Mouse (Mus musculus): ENCODE measurements around the gene Shd.
"Not testable (repeated sequence)": the region's sequence is repeated elsewhere in the genome, so short reads cannot be mapped to it uniquely, and the experiment has no call there.

Shd gene

DNA sequence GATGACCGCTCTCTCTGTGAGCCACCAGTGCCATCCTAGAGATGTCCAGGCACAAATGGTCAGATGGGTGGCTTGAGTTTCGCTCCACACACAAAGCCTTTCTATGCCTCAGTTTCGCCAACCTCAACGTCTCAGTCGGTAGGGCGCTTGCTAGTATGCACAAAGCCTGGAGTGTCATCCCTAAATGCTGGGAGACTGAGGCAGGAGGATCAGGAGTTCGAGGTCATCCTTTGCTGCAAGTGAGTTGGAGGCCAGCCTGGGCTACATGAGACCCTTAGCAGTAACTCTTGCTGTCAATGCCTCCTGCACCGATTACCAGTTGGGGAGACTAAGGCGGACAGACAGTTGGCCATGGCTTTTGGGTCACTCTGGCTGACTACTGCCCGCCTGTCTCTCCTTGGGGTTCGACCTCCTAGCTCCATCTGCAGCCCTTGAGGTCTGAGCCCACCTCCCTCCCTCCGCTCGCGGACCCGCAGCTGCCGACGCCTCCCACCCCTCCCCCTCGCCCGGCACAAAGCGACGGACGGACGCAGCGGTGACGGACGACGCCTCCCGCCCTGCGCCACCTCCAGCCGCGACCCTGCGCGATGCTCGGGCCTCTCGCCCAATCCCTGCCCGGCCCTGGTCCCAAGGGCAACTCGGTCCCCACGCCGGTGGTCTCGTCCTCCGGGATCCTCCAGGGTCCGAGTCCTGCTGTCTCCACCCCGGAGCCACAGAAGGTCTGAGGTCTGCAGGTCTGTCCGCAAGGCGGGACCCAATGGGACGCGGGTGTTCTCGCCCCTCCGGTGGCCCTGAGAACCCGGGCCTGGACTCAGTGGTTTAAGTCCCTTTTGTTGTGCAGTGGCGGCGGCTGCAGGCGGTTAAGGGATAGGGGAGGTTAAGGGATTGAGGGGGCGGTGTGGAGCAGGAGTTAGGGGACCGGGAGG, at the start of gene Shd:
Shd (plus strand) TSS at position 502 of the 926 bp plus-strand sequence.
- peak; percentile 67 for DNase-seq

DNA sequence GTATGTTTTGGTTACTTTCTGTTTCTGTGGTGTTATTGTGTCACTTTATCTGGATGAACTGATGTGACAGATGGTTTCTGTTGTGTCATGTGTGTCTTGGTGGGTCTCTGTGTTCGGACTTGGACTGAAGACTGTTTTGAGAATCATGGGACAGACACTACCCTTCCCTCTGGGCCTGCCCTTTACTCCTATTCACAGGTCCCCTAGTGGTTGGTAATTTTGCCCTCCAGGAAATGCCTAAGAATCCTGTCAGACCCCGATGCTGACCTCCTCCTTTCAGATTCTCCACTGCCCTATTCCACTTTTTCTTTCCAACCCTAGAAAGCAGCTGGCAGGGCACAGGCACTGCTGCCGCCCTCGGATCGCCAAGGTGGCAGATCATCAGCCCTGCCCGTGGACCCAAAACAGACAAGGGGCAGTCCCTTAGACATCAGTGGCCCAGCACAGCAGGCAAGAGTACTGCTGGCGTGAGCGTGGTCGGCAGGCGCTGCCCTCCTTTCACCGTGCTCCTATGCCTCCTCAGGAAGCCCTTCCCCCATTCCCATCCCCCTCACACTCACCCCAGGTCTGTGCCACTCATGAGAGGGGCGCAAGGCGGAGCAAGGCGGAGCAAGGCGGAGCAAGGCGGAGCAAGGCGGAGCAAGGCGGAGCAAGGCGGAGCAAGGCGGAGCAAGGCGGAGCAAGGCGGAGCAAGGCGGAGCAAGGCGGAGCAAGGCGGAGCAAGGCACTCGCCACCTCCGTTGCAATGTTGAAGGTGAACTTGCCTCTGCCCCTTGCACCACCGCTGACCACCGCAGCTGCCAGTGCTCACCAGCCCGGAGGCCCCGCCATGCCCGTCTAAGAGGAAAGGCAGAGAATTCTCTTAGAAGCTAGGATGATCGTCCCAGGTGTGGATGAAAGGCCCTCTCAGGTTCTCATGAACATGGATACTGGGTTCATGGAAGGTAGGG, 38.4 kb upstream of the Shd start:
- peak; percentile 64 for DNase-seq

DNA sequence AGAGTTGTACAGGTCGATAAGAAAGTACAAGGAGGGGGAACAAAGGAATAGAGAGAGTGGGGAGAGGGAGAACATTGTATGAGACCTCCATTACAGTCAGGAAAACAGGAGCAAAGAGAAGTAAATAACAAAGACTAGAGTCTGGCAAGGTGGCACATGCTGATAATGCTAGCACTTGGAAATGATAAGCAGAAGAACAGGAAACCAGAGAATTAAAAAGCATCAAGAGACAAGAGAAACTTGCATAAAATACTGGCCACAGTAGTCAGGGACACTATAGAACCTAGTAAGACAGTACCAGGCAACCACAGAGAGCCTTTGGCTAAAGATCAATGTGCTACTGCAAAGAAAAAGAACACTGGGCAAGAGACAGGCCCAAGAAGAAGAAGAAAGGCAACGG, 37.6 kb upstream of the Shd start:
- no peak for DNase-seq

DNA sequence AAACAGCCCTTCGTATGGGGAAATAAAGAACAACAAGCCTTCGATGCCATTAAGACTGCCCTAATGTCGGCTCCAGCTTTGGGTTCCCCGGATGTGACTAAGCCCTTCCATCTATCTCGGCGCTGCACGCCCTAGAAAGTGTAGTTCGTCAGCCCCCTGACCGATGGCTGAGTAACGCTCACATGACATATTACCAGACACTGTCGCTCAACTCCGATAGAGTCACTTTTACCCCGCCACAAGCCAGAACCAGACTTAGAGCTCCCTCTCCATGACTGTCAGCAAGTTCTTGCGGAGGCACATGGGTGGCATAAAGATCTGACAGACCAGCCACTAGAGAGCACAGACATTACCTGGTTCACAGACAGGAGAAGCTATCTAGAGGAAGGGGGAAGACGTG, 37.1 kb upstream of the Shd start:
- no peak for DNase-seq

DNA sequence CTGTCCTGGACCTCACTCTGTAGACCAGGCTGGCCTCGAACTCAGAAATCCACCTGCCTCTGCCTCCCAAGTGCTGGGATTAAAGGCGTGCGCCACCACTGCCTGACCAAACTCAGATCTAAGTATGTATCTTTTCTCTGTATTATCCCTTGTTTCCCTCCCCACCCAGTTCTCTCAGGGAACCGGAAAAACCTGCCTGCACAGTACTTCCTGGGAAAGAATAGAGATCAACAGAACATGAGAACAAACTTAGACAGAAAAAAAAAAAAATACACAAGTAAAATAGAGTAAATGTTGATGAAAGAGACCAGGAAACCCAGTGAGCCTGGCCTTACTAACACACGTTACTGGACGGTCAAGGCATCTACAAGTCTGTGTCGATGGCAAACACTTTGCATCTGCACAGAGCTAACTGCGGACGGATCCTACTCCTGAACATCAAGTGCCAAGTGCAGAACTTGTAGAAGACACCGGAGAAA, 25.8 kb upstream of the Shd start:
- DNase-seq = not testable (repeated sequence)

DNA sequence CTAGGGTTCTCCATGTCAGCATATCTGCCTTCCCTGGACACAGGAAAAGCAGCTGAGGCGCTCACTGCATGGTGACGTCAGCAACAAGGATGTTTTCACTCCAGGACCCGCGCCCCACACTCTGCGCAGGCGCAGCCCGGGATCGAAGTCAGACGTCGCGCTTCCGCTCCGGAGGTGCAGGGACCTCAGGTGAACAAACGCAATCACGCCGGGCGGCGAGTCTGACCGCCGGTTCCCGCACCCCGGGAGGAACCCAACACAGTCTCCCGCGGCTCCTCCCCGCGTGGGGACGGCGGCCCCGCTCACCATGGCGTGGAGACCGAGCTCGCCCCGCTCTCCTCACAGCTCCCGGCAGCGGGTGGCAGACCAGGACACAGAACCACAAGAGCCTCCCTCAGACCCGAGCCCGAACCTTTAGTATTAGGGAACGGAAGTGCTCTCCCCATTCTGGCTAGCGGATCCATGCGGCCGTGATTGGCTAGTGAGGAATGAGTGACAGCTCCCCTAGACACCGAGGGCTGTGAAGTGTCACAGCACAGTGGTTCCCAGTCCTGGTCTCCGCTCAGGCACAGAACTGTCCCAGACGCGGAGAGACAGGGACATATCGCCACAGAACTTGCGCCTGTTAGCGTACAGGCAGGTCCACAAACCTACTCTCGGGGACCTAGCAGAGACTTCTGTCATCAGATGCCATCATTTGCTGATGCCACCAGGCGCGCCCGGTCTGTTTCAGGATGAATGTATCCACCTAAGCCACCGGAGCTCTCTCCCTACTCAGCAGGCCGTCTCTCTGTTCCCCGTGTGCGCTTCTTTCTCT, 25.2 kb upstream of the Shd start:
- DNase-seq = peak; percentile 94

DNA sequence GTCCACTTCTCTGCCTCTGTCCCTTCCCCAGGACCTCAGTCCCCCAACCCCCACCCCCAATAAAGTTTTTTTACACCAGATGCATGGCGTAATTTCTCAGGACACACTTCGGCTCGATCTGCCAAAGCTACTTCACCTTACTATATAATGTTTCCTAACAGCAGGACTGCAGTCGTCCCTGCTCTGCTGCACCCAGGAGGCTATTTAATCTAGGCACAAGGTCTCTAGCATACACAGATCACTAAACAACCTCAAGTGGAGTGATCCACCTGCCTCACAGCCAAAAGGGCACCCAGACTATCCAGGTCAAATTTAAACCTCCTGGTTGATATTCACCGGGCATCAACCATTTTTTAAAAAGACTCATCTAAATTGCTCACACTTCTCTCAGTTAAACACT, 24.6 kb upstream of the Shd start:
- DNase-seq = peak; percentile 36

DNA sequence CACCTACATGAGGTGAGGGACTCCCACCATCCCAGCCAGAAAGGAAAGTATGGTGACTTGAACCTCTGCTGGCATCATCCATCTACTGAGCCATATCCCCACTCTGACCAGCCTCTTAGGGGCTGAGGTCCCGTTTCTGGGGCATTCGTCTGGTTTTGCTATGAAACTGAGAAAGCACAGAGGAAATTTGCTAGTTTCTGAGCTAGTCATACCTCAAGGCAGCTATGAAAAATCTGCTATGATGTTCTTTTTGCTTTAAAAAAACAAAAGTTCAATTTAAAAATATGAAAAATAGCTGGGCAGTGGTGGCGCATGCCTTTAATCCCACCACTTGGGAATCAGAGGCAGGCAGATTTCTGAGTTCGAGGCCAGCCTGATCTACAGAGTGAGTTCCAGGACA, 21.6 kb upstream of the Shd start:
- DNase-seq = no peak

DNA sequence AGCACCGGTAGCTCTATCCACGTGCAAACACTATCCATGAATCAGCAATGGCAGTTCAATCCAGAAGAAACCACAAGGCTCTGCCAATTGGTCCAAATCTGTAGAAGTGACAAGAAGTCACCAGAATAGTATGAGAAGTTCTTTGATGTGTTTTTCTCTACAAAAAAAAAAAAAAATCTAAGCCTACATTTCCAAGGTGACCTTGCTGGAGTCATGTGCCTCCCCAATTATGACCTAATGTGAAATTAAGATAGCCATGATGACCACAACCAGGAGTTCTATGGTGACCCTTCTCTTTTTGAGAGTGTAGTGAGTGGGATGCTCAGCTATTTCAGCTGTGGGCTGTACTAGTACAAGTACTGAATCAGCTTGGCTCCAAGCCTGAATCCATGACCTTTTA, 20.9 kb upstream of the Shd start, which contains the start of gene Zfp119b:
Zfp119b (minus strand) TSS at position 101 of the 400 bp plus-strand sequence.
- no peak for DNase-seq

DNA sequence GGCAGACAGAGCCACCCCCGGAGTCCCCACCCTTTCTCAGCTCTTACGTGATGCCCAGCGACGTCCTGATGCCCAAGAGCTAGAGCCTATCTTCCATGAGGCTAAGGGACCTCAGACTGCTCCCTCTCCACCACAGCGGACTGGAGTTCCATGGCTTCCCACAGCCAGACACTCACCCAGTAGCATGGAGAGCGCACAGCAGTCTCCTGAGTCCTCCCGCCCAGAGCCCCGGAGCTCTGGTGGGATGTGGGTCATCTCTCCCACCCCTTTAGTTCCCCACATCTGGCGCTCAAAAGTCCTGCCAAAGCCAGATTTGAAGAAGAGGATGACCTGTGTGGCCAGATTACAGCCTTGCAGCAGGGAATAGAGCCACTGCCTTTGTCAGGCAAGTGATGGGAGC, 19.7 kb upstream of the Shd start:
- DNase-seq = no peak

DNA sequence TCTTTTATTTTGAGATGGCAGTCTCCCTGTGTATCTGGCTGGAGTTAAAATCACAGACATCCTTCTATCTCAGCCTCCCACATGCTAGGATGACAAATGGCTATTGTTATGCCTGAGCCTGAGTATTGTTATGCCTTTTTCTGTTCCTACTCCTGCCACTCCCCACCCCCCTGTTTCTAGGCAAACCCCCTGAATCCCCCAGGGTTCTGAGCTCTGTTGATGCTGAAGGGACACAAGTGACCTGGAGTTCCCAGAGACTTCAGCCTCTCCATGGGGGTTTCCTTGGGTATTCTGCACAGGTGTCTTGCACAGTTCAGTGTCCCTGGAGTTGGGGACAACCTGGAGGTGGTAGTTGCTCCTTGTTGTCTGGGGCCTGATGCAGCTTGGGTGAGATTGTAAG, 18.2 kb upstream of the Shd start:
- no peak for DNase-seq

DNA sequence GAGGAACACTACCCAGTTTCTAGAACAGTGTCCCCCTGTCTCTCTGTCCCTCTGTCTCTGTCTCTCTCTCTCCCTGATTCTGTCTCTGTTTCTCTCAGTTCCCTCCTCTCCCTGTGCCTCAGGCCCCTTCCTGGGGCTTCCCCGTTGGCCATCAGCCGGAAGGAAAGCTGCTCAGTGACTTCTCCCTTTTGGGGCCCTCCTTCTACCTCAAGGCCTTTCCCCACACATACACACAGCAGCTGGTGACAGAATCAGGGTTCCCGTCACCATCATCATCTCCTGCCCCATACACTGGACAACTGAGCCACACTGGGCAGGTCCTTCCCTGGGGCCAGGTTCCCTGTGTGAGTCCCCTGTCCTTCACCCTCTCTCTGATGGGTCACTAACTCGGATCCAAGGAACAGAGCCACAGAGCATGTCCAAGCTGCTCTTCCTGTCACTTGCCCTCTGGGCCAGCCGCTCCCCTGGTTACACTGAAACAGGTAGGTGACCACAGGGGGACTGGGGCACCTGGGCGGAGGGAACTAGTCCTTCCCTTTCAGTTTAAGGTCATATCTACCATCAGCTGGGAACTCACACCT, 17.7 kb upstream of the Shd start, which contains the start of gene Ebi3:
Ebi3 (plus strand) TSS at position 194 of the 581 bp plus-strand sequence.
- peak; percentile 9 for DNase-seq

DNA sequence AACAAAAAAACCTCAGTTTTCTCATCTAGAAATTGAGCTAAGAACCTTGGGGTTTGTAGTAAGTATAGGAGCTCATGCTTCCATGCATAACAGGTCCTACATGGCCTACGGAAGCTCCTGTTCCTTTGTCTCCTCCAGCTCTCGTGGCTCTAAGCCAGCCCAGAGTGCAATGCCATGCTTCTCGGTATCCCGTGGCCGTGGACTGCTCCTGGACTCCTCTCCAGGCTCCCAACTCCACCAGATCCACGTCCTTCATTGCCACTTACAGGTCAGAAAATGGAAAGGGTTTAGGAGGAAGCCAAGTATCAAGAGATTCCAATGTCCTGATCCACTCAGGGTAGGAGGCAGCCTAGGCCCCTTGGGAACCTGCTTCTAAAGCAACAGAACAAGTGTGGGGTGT, 16.5 kb upstream of the Shd start:
- DNase-seq = peak; percentile 7

DNA sequence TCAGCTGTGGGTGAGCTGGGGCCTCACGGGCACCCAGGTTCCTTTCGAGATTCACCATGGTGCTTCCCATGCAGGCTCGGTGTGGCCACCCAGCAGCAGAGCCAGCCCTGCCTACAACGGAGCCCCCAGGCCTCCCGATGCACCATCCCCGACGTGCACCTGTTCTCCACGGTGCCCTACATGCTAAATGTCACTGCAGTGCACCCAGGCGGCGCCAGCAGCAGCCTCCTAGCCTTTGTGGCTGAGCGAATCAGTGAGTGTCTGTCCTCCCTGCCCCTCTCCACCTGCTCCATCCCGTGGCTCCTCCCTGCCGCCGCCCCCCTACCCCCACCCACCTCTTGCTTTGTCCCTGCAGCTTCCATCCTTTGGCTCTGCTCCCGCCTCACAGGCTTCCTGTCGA, 16.0 kb upstream of the Shd start:
- peak; percentile 16 for DNase-seq

DNA sequence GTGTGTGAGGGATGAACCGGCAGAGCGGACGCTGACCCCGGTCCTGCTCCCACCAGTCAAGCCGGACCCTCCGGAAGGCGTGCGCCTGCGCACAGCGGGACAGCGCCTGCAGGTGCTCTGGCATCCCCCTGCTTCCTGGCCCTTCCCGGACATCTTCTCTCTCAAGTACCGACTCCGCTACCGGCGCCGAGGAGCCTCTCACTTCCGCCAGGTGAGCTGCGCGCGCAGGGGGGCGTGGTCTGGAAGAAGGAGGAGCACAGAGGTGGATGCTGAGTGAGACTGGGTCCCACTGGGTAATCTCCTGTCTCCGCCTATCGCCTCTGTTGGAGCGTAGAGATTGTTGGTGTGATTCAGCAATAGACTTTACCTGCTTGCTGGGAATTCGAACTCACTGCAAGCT, 14.1 kb upstream of the Shd start:
- DNase-seq = peak; percentile 86

DNA sequence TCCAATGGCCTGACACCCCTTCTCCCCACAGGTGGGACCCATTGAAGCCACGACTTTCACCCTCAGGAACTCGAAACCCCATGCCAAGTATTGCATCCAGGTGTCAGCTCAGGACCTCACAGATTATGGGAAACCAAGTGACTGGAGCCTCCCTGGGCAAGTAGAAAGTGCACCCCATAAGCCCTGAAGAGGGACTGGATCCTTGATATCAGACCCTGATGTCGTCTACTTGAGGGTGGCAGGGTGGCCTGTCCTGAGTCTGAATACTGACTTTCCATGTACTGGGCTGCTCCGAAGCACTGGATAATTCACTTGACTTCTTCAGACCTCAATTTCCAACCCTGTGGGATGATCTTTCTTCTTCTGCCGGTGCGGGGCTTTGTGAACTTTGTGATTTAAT, 13.7 kb upstream of the Shd start:
- DNase-seq = no peak

DNA sequence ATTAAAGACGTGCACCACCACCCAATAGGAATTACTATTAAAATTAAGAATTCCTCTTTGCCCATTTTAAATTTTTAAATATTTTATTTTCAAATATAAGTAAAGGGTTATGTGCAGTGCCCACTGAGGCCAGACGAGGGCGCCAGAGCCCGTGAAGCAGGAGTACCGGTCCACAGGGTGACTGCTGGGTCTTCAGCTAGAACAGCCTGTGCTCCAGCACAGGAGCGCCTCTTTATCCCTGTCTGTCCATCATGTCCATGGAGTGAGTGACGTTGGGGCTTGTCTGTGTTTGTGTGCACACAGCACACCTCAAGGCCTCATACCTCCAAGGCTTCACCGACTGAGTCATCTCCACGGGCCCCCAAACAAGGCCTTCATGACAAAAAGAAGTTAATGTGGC, 13.1 kb upstream of the Shd start:
- peak; percentile 80 for DNase-seq

DNA sequence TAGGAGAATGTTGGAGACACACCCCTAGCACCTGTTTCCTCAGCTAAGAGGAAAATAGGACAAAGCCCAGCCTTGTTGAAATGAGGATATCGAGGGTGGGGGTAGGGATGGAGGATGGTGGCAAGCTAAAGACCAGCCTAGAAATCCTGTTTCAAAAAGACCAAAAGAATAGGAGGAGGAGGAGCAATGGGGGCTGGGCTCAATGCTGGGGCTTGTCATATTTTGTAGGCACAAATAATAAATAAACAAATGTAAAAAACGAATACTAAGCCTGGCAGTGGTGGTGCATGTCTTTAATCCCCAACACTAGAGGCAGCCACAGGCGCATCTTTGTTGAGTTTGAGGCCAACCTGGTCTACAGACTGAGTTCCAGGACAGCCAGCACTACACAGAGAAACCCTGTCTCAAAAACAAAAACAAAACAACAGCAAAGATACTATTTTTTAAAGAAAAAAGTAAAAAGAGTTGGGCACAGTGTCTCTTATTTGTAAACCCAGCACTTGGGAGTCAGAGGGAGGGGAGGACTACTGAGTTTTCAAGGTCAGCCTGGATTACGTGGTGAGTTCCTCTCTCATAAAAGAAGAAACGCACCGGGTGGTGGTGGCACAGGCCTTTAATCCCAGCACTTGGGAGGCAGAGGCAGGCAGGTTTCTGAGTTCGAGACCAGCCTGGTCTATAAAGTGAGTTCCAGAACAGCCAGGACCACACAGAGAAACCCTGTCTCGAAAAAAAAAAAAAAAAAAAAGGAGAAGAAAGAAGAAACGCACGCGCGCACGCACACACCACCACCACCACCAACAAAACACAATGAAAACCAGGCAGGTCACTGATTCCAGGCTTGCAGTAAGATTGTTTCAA, 12.3 kb upstream of the Shd start:
- peak; percentile 38 for DNase-seq

DNA sequence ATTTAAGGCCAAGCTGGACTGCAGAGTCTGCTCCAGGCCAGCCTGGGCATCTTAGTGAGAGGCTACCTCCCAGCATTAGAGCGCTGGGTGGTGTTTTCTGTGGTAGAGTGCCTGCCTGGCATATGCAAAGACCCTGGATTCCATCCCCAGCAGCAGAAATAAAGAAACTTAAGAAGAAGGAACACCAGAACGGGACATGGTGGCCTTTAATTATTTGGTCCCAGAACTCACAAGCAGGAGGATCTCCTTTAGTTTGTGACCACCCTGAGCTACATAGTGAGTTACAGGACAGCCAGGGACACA, 11.7 kb upstream of the Shd start:
- DNase-seq = no peak

DNA sequence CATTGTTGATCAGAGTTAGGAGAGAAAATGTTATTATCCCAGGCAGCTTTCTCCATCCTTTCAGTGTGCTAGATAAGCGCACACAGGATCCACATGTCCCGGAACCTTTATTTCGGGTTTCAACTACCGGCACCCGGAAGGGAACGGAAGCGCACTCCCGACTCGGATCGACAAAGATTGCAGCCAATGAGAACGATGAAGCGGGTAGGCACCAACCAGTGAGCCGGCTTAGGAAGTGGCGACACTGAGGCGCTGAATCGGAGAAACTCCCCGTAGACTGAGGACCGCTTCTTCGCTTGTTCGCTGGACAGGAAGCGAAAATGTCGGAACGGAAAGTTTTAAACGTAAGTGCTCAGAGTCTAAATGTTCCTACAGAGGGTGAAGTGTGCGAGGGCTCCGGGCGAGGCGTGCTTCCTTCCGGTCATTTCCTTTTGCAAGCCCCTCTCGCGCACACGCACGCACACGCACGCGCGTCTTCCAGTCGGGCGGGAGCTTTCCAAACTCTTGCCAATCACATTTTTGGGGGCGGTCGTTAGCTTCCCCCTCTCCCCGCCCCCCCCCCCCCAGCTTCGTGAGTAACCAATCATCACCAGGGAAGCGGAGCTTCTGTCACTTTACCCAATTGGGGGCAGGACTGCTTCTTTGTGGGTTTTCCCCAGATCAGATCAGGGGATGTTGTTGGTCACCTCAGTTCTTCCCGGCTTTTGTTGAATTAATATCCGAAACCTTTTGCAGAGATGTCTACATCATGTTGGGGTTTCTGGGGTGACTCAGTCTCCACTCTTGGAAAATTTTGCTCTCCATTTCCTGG, 11.1 kb upstream of the Shd start, which contains the start of gene Yju2:
Yju2 (plus strand) TSS at position 182 of the 811 bp plus-strand sequence.
- peak; percentile 94 for DNase-seq
